Mouse (Mus musculus) CD8-positive naive resting alpha-beta T cell, adult 2 months (primary cell): ENCODE results near the gene Lgals12.
A peak's percentile ranks its signal among the peaks of the same experiment; 100 is the strongest.

ENCODE experiments used
- DNase-seq, 2 experiments: peaks; one replicate each; pipeline ENCODE4 v3.0.0; 2022; ENCODE audit warnings: low read depth in 2 of 2, low spot score in 2 of 2

Lgals12 gene

GRCm38 (mm10) chr19:7583599-7583998 lies 23.4 kb downstream of the Lgals12 start:
- no peak for DNase-seq

- DNase-seq: no peak
Observed at GRCm38 (mm10) chr19:7583101-7583500, 23.9 kb downstream of the Lgals12 start.

- DNase-seq: no peak
Observed at GRCm38 (mm10) chr19:7581042-7581441, 26.0 kb downstream of the Lgals12 start.

- no peak for DNase-seq
Observed at GRCm38 (mm10) chr19:7577710-7578109, 29.3 kb downstream of the Lgals12 start.

- no peak for DNase-seq
Observed at GRCm38 (mm10) chr19:7576180-7576579, 30.8 kb downstream of the Lgals12 start.

GRCm38 (mm10) chr19:7569650-7570049 lies 37.3 kb downstream of the Lgals12 start:
- DNase-seq: no peak

- DNase-seq: no peak
Observed at GRCm38 (mm10) chr19:7568364-7568763, 38.6 kb downstream of the Lgals12 start.

- no peak for DNase-seq
Observed at GRCm38 (mm10) chr19:7566826-7567225, 40.2 kb downstream of the Lgals12 start.

- DNase-seq: no peak
Observed at GRCm38 (mm10) chr19:7564457-7564856, 42.5 kb downstream of the Lgals12 start.

- DNase-seq: no peak
Observed at GRCm38 (mm10) chr19:7563676-7564075, 43.3 kb downstream of the Lgals12 start.

- no peak for DNase-seq
Observed at GRCm38 (mm10) chr19:7562601-7563129, 44.3 kb downstream of the Lgals12 start.

GRCm38 (mm10) chr19:7561456-7561855 lies 45.5 kb downstream of the Lgals12 start:
- DNase-seq: no peak

GRCm38 (mm10) chr19:7559986-7560385 lies 47.0 kb downstream of the Lgals12 start:
- no peak for DNase-seq

- DNase-seq: no peak
Observed at GRCm38 (mm10) chr19:7558675-7559074, 48.3 kb downstream of the Lgals12 start.

GRCm38 (mm10) chr19:7557844-7558243 lies 49.1 kb downstream of the Lgals12 start:
- DNase-seq: no peak

GRCm38 (mm10) chr19:7557328-7557822 lies 49.6 kb downstream of the Lgals12 start, which contains the start of gene Pla2g16:
Gene Pla2g16, plus strand, starts transcription at chr19:7557459.
- DNase-seq: peak; percentile 34 to 41

GRCm38 (mm10) chr19:7556641-7557040 lies 50.4 kb downstream of the Lgals12 start:
- no peak for DNase-seq

GRCm38 (mm10) chr19:7554881-7555280 lies 52.1 kb downstream of the Lgals12 start:
- DNase-seq: no peak

GRCm38 (mm10) chr19:7553441-7553840 lies 53.6 kb downstream of the Lgals12 start:
- no peak for DNase-seq

- no peak for DNase-seq
Observed at GRCm38 (mm10) chr19:7552301-7552673, 54.7 kb downstream of the Lgals12 start.

GRCm38 (mm10) chr19:7551550-7552300 lies 55.3 kb downstream of the Lgals12 start:
- no peak for DNase-seq

- DNase-seq: no peak
Observed at GRCm38 (mm10) chr19:7548924-7549323, 58.1 kb downstream of the Lgals12 start.
